Mouse (Mus musculus): Measurements from ENCODE around the gene Eif2b5. TPM values are rescaled to one million over a fixed set of nuclear protein-coding genes. Genes with fewer than 3 reads are reported as not detected.
"Not testable (repeated sequence)": the region's sequence is repeated elsewhere in the genome, so short reads cannot be mapped to it uniquely, and the experiment has no call there.

The Eif2b5 gene
- polyA plus RNA-seq, 1 experiment from 2014 or later, result 69.6 TPM

- H3K27ac ChIP-seq (replicated peaks in 1 of 2; ENCODE audit: control insufficient read depth in 1 of 2, insufficient read depth in 1 of 2, low read depth in 2 of 2, low read length in 2 of 2); H3K36me3 ChIP-seq (ENCODE audit: control insufficient read depth, insufficient read depth, low read length); H3K9me3 ChIP-seq (ENCODE audit: control insufficient read depth, low read length); H3K4me2 ChIP-seq (ENCODE audit: low read length); H3K27me3 ChIP-seq (ENCODE audit: control insufficient read depth, insufficient read depth, low read length); H3K9ac ChIP-seq (ENCODE audit: low read length); H3K4me3 ChIP-seq (ENCODE audit: control insufficient read depth in 1 of 2, insufficient read depth in 1 of 2, low read depth in 1 of 2, low read length in 2 of 2); ATAC-seq (ENCODE audit: insufficient number of reproducible peaks, insufficient read depth, low FRiP score, low read depth): not testable (repeated sequence)
- H3K4me1 ChIP-seq (ENCODE audit: control insufficient read depth in 2 of 2, insufficient read depth in 2 of 2, low read length in 2 of 2), result peaks cover 9 to 15% of the 10 kb centered on the region in 2 experiments
- 91% methylated on average over 12 of the region's 12 CpGs for WGBS
Observed at GRCm38 (mm10) chr16:20479026-20479760, 19.4 kb upstream of the Eif2b5 start.

- Histone ChIP-seq H3K27ac (replicated peaks in 1 of 2; ENCODE audit: control insufficient read depth in 1 of 2, insufficient read depth in 1 of 2, low read depth in 2 of 2, low read length in 2 of 2) (no peak overlapping the region), H3K9me3 (ENCODE audit: control insufficient read depth, low read length) (no peaks in the 10 kb centered on the region), H3K36me3 (ENCODE audit: control insufficient read depth, insufficient read depth, low read length) (no peaks in the 10 kb centered on the region), H3K4me1 (ENCODE audit: control insufficient read depth in 2 of 2, insufficient read depth in 2 of 2, low read length in 2 of 2) (peaks cover 9 to 15% of the 10 kb centered on the region in 2 experiments), H3K4me2 (ENCODE audit: low read length) (no peak overlapping the region), H3K4me3 (ENCODE audit: control insufficient read depth in 1 of 2, insufficient read depth in 1 of 2, low read depth in 1 of 2, low read length in 2 of 2) (no peak overlapping the region), H3K27me3 (ENCODE audit: control insufficient read depth, insufficient read depth, low read length) (no peaks in the 10 kb centered on the region), H3K9ac (ENCODE audit: low read length) (no peak overlapping the region)
- whole genome bisulfite sequencing, result 48% methylated on average over 3 of the region's 3 CpGs
- ATAC-seq (ENCODE audit: insufficient number of reproducible peaks, insufficient read depth, low FRiP score, low read depth), result no peak
Observed at GRCm38 (mm10) chr16:20480115-20480514, 18.5 kb upstream of the Eif2b5 start.

- Histone ChIP-seq H3K27me3 (ENCODE audit: control insufficient read depth, insufficient read depth, low read length) (no peaks in the 10 kb centered on the region), H3K4me2 (ENCODE audit: low read length) (no peak overlapping the region), H3K9ac (ENCODE audit: low read length) (no peak overlapping the region), H3K4me3 (ENCODE audit: control insufficient read depth in 1 of 2, insufficient read depth in 1 of 2, low read depth in 1 of 2, low read length in 2 of 2) (no peak overlapping the region), H3K9me3 (ENCODE audit: control insufficient read depth, low read length) (no peaks in the 10 kb centered on the region), H3K27ac (replicated peaks in 1 of 2; ENCODE audit: control insufficient read depth in 1 of 2, insufficient read depth in 1 of 2, low read depth in 2 of 2, low read length in 2 of 2) (no peak overlapping the region), H3K36me3 (ENCODE audit: control insufficient read depth, insufficient read depth, low read length) (no peaks in the 10 kb centered on the region), H3K4me1 (ENCODE audit: control insufficient read depth in 2 of 2, insufficient read depth in 2 of 2, low read length in 2 of 2) (peaks cover 9 to 10% of the 10 kb centered on the region in 2 experiments)
- ATAC-seq (ENCODE audit: insufficient number of reproducible peaks, insufficient read depth, low FRiP score, low read depth), result no peak
- 65% methylated on average over 2 of the region's 2 CpGs for WGBS
Observed at GRCm38 (mm10) chr16:20481746-20482145, 16.9 kb upstream of the Eif2b5 start.

- H3K27ac ChIP-seq (replicated peaks in 1 of 2; ENCODE audit: control insufficient read depth in 1 of 2, insufficient read depth in 1 of 2, low read depth in 2 of 2, low read length in 2 of 2); H3K9me3 ChIP-seq (ENCODE audit: control insufficient read depth, low read length); H3K27me3 ChIP-seq (ENCODE audit: control insufficient read depth, insufficient read depth, low read length); H3K4me2 ChIP-seq (ENCODE audit: low read length); ATAC-seq (ENCODE audit: insufficient number of reproducible peaks, insufficient read depth, low FRiP score, low read depth); H3K9ac ChIP-seq (ENCODE audit: low read length); H3K4me1 ChIP-seq (ENCODE audit: control insufficient read depth in 2 of 2, insufficient read depth in 2 of 2, low read length in 2 of 2); H3K4me3 ChIP-seq (ENCODE audit: control insufficient read depth in 1 of 2, insufficient read depth in 1 of 2, low read depth in 1 of 2, low read length in 2 of 2); H3K36me3 ChIP-seq (ENCODE audit: control insufficient read depth, insufficient read depth, low read length): not testable (repeated sequence)
- whole genome bisulfite sequencing, result 86% methylated on average over 5 of the region's 7 CpGs
Observed at GRCm38 (mm10) chr16:20483716-20484115, 14.9 kb upstream of the Eif2b5 start.

- no peak overlapping the region for H3K27ac ChIP-seq (replicated peaks in 1 of 2; ENCODE audit: control insufficient read depth in 1 of 2, insufficient read depth in 1 of 2, low read depth in 2 of 2, low read length in 2 of 2)
- no peaks in the 10 kb centered on the region for H3K27me3 ChIP-seq (ENCODE audit: control insufficient read depth, insufficient read depth, low read length)
- ATAC-seq (ENCODE audit: insufficient number of reproducible peaks, insufficient read depth, low FRiP score, low read depth), result no peak
- 38% methylated on average over 4 of the region's 4 CpGs for WGBS
- H3K4me3 ChIP-seq (ENCODE audit: control insufficient read depth in 1 of 2, insufficient read depth in 1 of 2, low read depth in 1 of 2, low read length in 2 of 2), result no peak overlapping the region
- H3K9ac ChIP-seq (ENCODE audit: low read length), result no peak overlapping the region
- no peaks in the 10 kb centered on the region for H3K4me1 ChIP-seq (ENCODE audit: control insufficient read depth in 2 of 2, insufficient read depth in 2 of 2, low read length in 2 of 2)
- H3K4me2 ChIP-seq (ENCODE audit: low read length), result no peak overlapping the region
- no peaks in the 10 kb centered on the region for H3K9me3 ChIP-seq (ENCODE audit: control insufficient read depth, low read length)
- no peaks in the 10 kb centered on the region for H3K36me3 ChIP-seq (ENCODE audit: control insufficient read depth, insufficient read depth, low read length)
Observed at GRCm38 (mm10) chr16:20485061-20485460, 13.6 kb upstream of the Eif2b5 start.

GRCm38 (mm10) chr16:20486048-20486447 is 12.6 kb upstream of the Eif2b5 start:
- WGBS, result 71% methylated on average over 3 of the region's 3 CpGs
- H3K27ac ChIP-seq (replicated peaks in 1 of 2; ENCODE audit: control insufficient read depth in 1 of 2, insufficient read depth in 1 of 2, low read depth in 2 of 2, low read length in 2 of 2), result no peak overlapping the region
- H3K9ac ChIP-seq (ENCODE audit: low read length), result no peak overlapping the region
- no peak overlapping the region for H3K4me3 ChIP-seq (ENCODE audit: control insufficient read depth in 1 of 2, insufficient read depth in 1 of 2, low read depth in 1 of 2, low read length in 2 of 2)
- H3K4me2 ChIP-seq (ENCODE audit: low read length), result no peak overlapping the region
- H3K4me1 ChIP-seq (ENCODE audit: control insufficient read depth in 2 of 2, insufficient read depth in 2 of 2, low read length in 2 of 2), result no peaks in the 10 kb centered on the region
- no peaks in the 10 kb centered on the region for H3K9me3 ChIP-seq (ENCODE audit: control insufficient read depth, low read length)
- no peaks in the 10 kb centered on the region for H3K36me3 ChIP-seq (ENCODE audit: control insufficient read depth, insufficient read depth, low read length)
- no peaks in the 10 kb centered on the region for H3K27me3 ChIP-seq (ENCODE audit: control insufficient read depth, insufficient read depth, low read length)
- ATAC-seq (ENCODE audit: insufficient number of reproducible peaks, insufficient read depth, low FRiP score, low read depth), result no peak

DNA sequence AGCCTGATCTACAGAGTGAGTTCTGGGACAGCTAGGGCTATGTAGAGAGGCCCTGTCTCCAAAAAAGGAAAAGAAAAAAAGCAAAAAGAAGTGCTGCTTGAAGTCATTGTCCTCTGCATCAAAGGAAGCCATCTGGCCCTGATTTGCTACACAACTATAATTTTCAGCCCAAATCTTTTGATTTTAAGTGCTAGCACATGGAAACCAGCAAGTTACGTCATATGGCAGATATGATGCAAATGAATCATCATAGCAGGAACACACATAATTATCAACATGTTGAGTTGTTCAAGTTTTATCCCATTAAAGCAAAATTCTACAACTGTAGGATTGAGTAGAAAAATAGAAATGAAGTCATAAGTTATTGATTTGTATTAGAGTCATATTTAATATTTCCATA is 10.5 kb upstream of the Eif2b5 start:
- Histone ChIP-seq H3K4me3 (ENCODE audit: control insufficient read depth in 1 of 2, insufficient read depth in 1 of 2, low read depth in 1 of 2, low read length in 2 of 2) (no peak overlapping the region), H3K27ac (replicated peaks in 1 of 2; ENCODE audit: control insufficient read depth in 1 of 2, insufficient read depth in 1 of 2, low read depth in 2 of 2, low read length in 2 of 2) (no peak overlapping the region), H3K27me3 (ENCODE audit: control insufficient read depth, insufficient read depth, low read length) (no peaks in the 10 kb centered on the region), H3K9me3 (ENCODE audit: control insufficient read depth, low read length) (no peaks in the 10 kb centered on the region), H3K9ac (ENCODE audit: low read length) (no peak overlapping the region), H3K4me2 (ENCODE audit: low read length) (no peak overlapping the region), H3K36me3 (ENCODE audit: control insufficient read depth, insufficient read depth, low read length) (no peaks in the 10 kb centered on the region), H3K4me1 (ENCODE audit: control insufficient read depth in 2 of 2, insufficient read depth in 2 of 2, low read length in 2 of 2) (no peaks in the 10 kb centered on the region)
- no peak for ATAC-seq (ENCODE audit: insufficient number of reproducible peaks, insufficient read depth, low FRiP score, low read depth)
- 87% methylated on average over 1 of the region's 1 CpGs for WGBS

DNA sequence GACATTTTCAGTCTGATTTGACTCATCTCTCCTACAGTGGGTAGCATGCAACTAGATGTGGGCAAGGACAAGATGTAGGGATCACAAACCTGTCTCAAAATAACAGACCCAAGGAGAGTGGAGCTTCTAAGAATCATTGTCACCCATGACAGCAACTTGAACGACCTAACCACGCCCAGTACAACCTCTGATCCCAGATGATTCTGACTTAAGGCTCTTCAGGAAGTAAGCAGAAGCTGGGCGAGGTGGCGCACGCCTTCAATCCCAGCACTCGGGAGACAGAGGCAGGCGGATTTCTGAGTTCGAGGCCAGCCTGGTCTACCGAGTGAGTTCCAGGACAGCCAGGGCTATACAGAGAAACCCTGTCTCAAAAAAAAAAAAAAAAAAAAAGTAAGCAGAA is 9.9 kb upstream of the Eif2b5 start:
- not testable (repeated sequence) for ATAC-seq (ENCODE audit: insufficient number of reproducible peaks, insufficient read depth, low FRiP score, low read depth); H3K27ac ChIP-seq (replicated peaks in 1 of 2; ENCODE audit: control insufficient read depth in 1 of 2, insufficient read depth in 1 of 2, low read depth in 2 of 2, low read length in 2 of 2); H3K9me3 ChIP-seq (ENCODE audit: control insufficient read depth, low read length); H3K36me3 ChIP-seq (ENCODE audit: control insufficient read depth, insufficient read depth, low read length); H3K4me3 ChIP-seq (ENCODE audit: control insufficient read depth in 1 of 2, insufficient read depth in 1 of 2, low read depth in 1 of 2, low read length in 2 of 2); H3K4me2 ChIP-seq (ENCODE audit: low read length); H3K4me1 ChIP-seq (ENCODE audit: control insufficient read depth in 2 of 2, insufficient read depth in 2 of 2, low read length in 2 of 2); H3K9ac ChIP-seq (ENCODE audit: low read length); H3K27me3 ChIP-seq (ENCODE audit: control insufficient read depth, insufficient read depth, low read length)
- 83% methylated on average over 9 of the region's 9 CpGs for WGBS

All from heart, embryonic 14.5 days (tissue).